Mouse (Mus musculus): ENCODE measurements around the gene Msantd1.

DNA sequence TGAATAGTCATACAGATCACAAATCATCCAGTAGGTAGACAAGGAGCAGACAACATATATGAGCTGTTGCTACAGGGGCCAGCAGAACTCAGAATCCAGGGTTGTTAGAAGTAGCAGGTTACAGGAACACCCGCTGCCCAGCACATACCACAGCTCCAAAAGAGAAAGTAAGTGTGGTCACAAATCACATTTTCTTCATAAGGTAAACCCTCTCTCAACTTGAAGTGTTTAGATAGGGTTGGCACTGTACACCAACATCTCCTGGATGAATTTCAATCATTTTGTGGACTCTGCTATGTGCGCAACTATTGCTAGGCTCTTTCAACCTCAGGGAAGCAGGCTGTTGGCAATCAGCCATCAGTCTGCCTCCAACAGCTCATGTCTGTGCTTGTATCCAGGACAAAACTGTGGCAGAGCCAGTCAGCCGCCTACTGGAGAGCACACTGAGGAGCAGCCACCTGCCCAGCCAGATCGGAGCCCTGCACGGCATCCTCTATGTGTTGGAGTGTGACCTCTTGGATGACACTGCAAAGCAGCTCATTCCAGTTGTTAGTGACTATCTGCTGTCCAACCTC is 4.9 kb upstream of the Msantd1 start:
- TF ChIP-seq CTCF (IDR thresholded peaks at IDR 0.05; ENCODE audit: control insufficient read depth, insufficient read depth, low read length): no peak
- TF ChIP-seq POLR2A (IDR thresholded peaks at IDR 0.05; ENCODE audit: borderline replicate concordance, control insufficient read depth, low read depth, low read length): no peak

Data from bone marrow, adult 2 months (tissue).